Mouse (Mus musculus): ENCODE data around the gene Mst1. TPM values are rescaled to one million over a fixed set of nuclear protein-coding genes. Genes with fewer than 3 reads are reported as not detected.

Mst1 gene
- polyA plus RNA-seq, 1 experiment, result 3.5 TPM

DNA sequence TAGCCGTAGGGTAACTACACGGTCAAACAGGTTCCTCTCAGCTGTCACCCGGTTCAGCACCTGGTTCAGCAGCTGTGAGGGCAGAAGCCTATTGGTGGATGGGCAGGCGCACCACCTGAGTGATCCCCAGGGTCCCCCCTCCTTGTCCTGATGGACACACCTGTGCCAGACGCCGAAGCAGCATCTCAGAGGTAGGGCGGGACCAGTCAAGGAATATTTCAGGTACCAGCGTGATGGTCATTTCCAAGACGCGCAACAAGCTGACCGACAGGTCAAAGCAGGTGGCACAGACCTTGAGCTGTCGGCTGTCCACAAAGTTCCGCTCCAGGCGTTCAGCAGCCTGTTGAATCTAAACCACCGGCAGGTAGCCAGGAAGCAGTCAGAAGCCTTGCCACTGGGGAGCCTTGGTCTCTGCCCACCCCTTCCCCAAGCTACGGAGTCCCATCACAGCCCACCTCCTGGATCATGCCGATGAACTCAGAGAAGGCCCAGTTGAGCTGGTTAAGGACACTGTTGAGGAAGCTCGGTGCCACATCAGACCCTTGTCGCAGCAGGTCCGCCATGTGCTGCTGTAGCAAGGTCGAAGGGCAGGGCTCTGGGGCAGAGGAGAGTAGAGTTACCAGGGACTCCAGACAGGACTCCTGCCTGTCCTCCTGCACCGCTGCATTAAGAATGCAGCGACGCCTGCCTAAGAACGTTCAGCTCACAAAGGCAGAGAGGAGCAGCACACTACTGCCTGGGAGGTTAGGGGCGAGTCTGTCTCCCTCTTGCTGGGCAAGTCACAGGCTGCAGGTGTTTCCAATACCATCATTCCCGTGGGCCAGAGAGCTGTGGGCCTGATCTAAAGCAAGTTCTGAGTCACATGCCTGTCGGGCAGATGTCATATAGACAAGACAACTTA is 23.6 kb upstream of the Mst1 start:
- no peak for DNase-seq
- Histone ChIP-seq H3K27ac (ENCODE audit: control insufficient read depth, insufficient read depth, low read length) (no peak overlapping the region), H3K36me3 (ENCODE audit: control insufficient read depth, insufficient read depth, low read length) (peaks cover 7% of the 10 kb centered on the region), H3K27me3 (ENCODE audit: control insufficient read depth, insufficient read depth, low read length) (no peaks in the 10 kb centered on the region), H3K4me1 (replicated peaks; ENCODE audit: control insufficient read depth, insufficient read depth, low read length) (peaks cover 4% of the 10 kb centered on the region), H3K4me3 (ENCODE audit: control insufficient read depth, insufficient read depth, low read length) (no peak overlapping the region)
- TF ChIP-seq CTCF (IDR thresholded peaks at IDR 0.05; ENCODE audit: borderline replicate concordance, control insufficient read depth, extremely low read depth, insufficient read depth, low read length, poor library complexity) (no peak), POLR2A (IDR thresholded peaks at IDR 0.05; ENCODE audit: control insufficient read depth, extremely low read depth, insufficient read depth, low read length, poor library complexity) (no peak)
- WGBS, result 97% methylated on average over 28 of the region's 28 CpGs

DNA sequence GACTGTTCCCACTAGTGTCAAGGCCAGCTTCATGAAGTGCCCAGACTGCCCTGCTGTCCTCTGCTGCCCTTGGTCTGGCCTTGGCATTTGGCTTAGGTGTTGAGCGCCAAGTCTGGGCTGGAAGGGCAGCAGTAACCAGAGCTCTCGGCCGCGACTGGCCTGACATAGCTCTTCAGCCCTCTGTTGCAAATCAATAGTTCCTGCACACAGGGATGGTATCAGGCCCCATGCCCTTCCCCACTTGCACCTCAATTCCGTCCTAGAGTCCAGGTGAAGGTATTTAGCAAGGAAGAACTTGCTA is 23.0 kb upstream of the Mst1 start:
- no peak for TF ChIP-seq CTCF (IDR thresholded peaks at IDR 0.05; ENCODE audit: borderline replicate concordance, control insufficient read depth, extremely low read depth, insufficient read depth, low read length, poor library complexity)
- H3K36me3 ChIP-seq (ENCODE audit: control insufficient read depth, insufficient read depth, low read length), result peaks cover 6% of the 10 kb centered on the region; the same call in 1 of the 2 replicates
- H3K4me1 ChIP-seq (replicated peaks; ENCODE audit: control insufficient read depth, insufficient read depth, low read length), result peaks cover 4% of the 10 kb centered on the region
- no peak overlapping the region for H3K27ac ChIP-seq (ENCODE audit: control insufficient read depth, insufficient read depth, low read length)
- no peak overlapping the region for H3K4me3 ChIP-seq (ENCODE audit: control insufficient read depth, insufficient read depth, low read length)
- DNase-seq, result no peak
- H3K27me3 ChIP-seq (ENCODE audit: control insufficient read depth, insufficient read depth, low read length), result no peaks in the 10 kb centered on the region
- WGBS, result 97% methylated on average over 5 of the region's 5 CpGs

DNA sequence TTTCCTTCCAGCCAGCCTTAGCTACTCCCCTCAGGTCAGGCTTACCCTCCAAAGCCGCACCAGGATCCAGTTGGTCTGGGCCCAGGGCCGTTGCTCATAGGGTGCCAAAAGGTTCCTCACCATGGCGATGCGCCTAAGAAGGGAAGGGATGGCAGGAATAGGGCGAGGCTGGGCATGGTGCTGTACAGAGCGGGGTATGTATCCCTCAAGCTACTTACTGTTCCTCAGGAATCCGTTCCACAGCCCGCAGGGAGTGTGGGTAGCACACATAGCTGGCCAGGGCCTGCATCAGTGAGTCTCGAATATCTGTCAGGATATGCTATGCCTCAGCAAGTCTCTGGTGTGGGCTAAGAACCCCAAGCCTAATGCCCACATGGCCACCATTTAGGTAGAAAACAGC is 21.9 kb upstream of the Mst1 start:
- H3K36me3 ChIP-seq (ENCODE audit: control insufficient read depth, insufficient read depth, low read length), result peaks cover 9% of the 10 kb centered on the region; the same call in 1 of the 2 replicates
- no peak overlapping the region for H3K4me3 ChIP-seq (ENCODE audit: control insufficient read depth, insufficient read depth, low read length)
- peaks cover under 1% of the 10 kb centered on the region; the same call in 1 of the 2 replicates for H3K4me1 ChIP-seq (replicated peaks; ENCODE audit: control insufficient read depth, insufficient read depth, low read length)
- WGBS, result 96% methylated on average over 9 of the region's 9 CpGs
- H3K27ac ChIP-seq (ENCODE audit: control insufficient read depth, insufficient read depth, low read length), result no peak overlapping the region
- TF ChIP-seq CTCF (IDR thresholded peaks at IDR 0.05; ENCODE audit: borderline replicate concordance, control insufficient read depth, extremely low read depth, insufficient read depth, low read length, poor library complexity), result no peak
- TF ChIP-seq POLR2A (IDR thresholded peaks at IDR 0.05; ENCODE audit: control insufficient read depth, extremely low read depth, insufficient read depth, low read length, poor library complexity), result no peak
- no peak for DNase-seq
- H3K27me3 ChIP-seq (ENCODE audit: control insufficient read depth, insufficient read depth, low read length), result no peaks in the 10 kb centered on the region

- Histone ChIP-seq H3K27ac (ENCODE audit: control insufficient read depth, insufficient read depth, low read length) (no peak overlapping the region), H3K4me3 (ENCODE audit: control insufficient read depth, insufficient read depth, low read length) (no peak overlapping the region), H3K27me3 (ENCODE audit: control insufficient read depth, insufficient read depth, low read length) (no peaks in the 10 kb centered on the region), H3K4me1 (replicated peaks; ENCODE audit: control insufficient read depth, insufficient read depth, low read length) (no peaks in the 10 kb centered on the region), H3K36me3 (ENCODE audit: control insufficient read depth, insufficient read depth, low read length) (0 out of 2 replicates have a peak, but pooled peaks cover 3% of the 10 kb centered on the region)
- TF ChIP-seq CTCF (IDR thresholded peaks at IDR 0.05; ENCODE audit: borderline replicate concordance, control insufficient read depth, extremely low read depth, insufficient read depth, low read length, poor library complexity) (no peak), POLR2A (IDR thresholded peaks at IDR 0.05; ENCODE audit: control insufficient read depth, extremely low read depth, insufficient read depth, low read length, poor library complexity) (no peak)
- 95% methylated on average over 3 of the region's 3 CpGs for WGBS
- no peak for DNase-seq
Measured at GRCm38 (mm10) chr9:108062142-108062541, 18.1 kb upstream of the Mst1 start.

DNA sequence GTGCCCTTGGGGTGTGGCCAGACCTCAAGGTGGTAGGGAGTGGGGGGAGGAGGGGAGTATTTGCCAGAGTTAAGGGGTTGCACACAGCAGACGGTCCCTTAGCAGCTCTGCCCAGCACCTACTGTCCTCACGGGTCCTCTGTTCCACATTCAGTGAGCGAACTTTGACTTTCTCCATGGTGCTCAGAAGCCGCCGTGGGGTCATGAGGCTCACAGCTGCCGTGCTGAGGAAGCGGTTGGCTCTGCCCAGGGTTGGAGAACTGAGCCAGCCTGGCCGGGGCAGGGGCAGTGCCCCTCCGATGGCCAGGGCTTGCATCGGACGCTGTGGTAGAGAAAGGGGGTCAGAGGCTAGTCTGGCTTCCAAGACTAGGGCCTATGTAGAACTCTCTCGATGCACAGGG is 16.9 kb upstream of the Mst1 start:
- Histone ChIP-seq H3K4me1 (replicated peaks; ENCODE audit: control insufficient read depth, insufficient read depth, low read length) (no peaks in the 10 kb centered on the region), H3K36me3 (ENCODE audit: control insufficient read depth, insufficient read depth, low read length) (0 out of 2 replicates have a peak, but pooled peaks cover 3% of the 10 kb centered on the region), H3K27ac (ENCODE audit: control insufficient read depth, insufficient read depth, low read length) (no peak overlapping the region), H3K27me3 (ENCODE audit: control insufficient read depth, insufficient read depth, low read length) (no peaks in the 10 kb centered on the region), H3K4me3 (ENCODE audit: control insufficient read depth, insufficient read depth, low read length) (no peak overlapping the region)
- WGBS, result 96% methylated on average over 12 of the region's 12 CpGs
- DNase-seq, result no peak
- TF ChIP-seq CTCF (IDR thresholded peaks at IDR 0.05; ENCODE audit: borderline replicate concordance, control insufficient read depth, extremely low read depth, insufficient read depth, low read length, poor library complexity), result no peak
- no peak for TF ChIP-seq POLR2A (IDR thresholded peaks at IDR 0.05; ENCODE audit: control insufficient read depth, extremely low read depth, insufficient read depth, low read length, poor library complexity)

- Histone ChIP-seq H3K4me1 (replicated peaks; ENCODE audit: control insufficient read depth, insufficient read depth, low read length) (no peaks in the 10 kb centered on the region), H3K36me3 (ENCODE audit: control insufficient read depth, insufficient read depth, low read length) (peaks cover 3% of the 10 kb centered on the region; the same call in 1 of the 2 replicates), H3K27me3 (ENCODE audit: control insufficient read depth, insufficient read depth, low read length) (no peaks in the 10 kb centered on the region), H3K4me3 (ENCODE audit: control insufficient read depth, insufficient read depth, low read length) (no peak overlapping the region), H3K27ac (ENCODE audit: control insufficient read depth, insufficient read depth, low read length) (no peak overlapping the region)
- TF ChIP-seq POLR2A (IDR thresholded peaks at IDR 0.05; ENCODE audit: control insufficient read depth, extremely low read depth, insufficient read depth, low read length, poor library complexity) (no peak), CTCF (IDR thresholded peaks at IDR 0.05; ENCODE audit: borderline replicate concordance, control insufficient read depth, extremely low read depth, insufficient read depth, low read length, poor library complexity) (peak; percentile 68; the same call in 1 of the 2 replicates)
- 74% methylated on average over 5 of the region's 5 CpGs for WGBS
- DNase-seq, result peak; percentile 62
Measured at GRCm38 (mm10) chr9:108065491-108066011, 14.7 kb upstream of the Mst1 start.

Data from thymus, adult 2 months (tissue).